Mouse (Mus musculus) frontal cortex, postnatal 14 days (tissue): ENCODE results near the gene Med7.
"Not testable (repeated sequence)": the region's sequence is repeated elsewhere in the genome, so short reads cannot be mapped to it uniquely, and the experiment has no call there.

Source experiments
- DNase-seq, 2 experiments: peaks; one replicate each; pipeline ENCODE4 v3.0.0; 2022; ENCODE audit warnings: low spot score in 2 of 2

Gene Med7

DNA sequence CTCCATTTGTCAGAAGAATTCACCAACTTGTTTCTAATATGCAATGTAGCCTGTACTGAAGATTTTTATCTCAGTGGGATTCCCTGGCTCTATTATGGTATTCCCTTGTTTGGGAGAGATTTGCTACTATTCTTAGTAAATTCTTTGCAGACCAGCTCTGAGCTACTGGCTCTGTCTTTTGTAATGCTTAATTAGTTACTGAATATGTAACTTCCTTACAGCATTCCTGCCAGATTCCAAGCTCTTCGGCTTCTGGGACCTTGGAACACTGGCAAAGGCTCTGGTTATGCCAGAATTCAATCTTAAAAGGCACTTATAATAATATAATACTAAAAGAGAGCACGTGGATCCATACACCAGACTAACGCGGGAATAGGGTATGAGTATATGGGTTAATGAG lies 8.6 kb upstream of the Med7 start:
- DNase-seq: not testable (repeated sequence)

DNA sequence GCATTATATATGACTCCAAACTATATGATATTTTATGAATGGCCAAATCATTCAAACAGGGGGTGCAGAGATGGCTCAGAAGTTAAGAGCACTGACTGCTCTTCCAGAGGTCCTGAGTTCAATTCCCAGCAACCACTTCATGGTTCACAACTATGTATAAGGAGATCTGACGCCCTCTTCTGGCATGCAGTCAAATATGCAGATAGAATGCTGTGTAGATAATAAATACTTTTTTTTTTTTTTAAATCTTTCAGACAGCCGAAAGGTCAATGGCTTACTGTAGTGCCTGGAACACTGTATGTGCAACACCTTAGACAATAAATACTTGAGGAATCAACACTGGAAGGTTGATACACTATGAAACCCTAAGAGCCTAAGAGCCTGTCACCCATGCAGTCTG lies 6.6 kb upstream of the Med7 start:
- DNase-seq: no peak

DNA sequence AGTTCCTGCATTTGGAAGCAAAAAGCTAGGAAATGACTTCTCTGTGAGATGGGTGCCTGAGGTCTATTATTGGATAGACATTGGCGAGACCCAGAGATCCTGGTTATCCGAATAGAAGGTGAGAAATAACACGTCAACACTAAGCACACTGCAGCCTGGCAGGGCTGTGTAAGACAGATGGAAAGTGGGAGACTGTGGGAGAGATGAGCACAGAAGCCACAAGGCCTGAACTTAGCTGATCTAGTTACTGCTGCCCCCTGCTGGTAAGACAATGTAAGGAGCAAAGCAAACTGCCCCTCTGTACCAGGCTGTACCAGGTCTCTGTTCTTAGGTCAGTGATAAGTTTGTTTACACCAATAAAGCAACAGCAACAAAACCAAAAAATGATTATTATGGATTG lies 5.6 kb upstream of the Med7 start:
- peak; percentile 67 to 74 for DNase-seq

DNA sequence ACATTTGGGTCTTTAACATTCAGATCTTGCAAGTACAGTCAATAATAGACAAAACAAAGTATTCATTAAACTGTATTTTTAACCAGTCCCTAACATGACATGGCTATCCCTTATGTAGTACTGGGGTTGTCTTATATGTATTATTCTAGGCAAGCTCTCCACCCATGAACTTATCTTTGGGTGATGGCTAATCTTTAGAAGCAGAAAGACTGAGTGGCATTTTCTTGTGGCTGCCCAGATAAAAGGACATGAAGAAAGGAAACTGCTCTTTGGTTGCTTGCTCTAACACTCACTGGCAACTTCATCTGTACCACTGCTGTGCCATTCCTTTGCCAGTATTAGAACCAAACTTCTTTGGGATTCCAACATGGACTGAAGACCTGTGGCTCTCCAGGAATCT lies 1.4 kb upstream of the Med7 start:
- no peak for DNase-seq

DNA sequence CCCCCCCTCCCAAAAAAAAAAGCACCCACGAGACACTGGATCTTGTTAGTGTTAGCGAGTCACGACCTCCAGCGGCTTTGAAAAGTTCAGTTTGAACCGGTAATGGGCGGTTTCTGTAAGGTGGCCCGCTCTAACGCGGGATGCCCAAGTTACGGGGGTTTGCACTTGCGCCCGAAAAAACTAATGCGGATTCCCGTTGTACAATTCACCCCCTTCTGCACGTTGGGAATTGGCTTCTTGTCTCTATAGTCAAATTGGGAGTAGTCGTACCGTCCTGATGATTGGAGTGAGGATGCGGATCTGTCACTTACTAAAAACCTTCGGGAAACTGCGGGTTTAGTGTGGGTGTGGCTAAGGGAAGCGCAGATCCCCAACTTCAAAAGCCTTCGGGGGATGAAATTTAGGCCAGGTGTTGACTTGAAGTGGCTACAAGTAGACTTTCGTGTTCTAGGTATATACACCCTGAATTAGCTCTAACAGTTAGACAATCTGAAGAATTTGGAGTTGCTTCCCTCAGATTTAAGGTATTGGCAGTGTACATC lies 805 bp downstream of the Med7 start:
- DNase-seq: peak in 1 of 2 experiments; percentile 6

DNA sequence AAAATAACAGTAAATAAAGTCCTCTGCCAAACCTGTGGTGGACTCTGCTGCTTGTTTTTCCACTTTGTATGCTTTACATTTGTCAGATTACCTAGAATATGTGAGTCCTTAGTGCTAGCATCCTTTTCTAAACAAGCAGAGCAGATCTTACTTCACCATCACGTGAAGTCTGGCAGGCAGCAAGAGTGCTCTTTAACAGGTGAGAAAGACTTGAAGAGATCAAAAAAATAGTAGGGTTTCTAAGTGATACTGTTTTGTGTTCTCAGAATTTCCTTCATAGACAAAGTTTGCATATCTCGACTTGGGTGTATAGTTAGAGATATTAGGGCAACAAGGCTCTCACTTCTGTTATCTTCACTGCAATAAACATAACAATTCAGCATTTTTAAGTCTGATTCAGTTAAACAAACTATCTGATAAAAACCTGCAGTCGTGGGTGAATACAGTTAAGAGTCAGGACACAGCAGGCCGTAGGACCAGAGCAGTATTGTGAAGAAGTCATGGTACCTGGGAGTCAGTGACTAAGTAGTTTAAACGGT lies 2.3 kb downstream of the Med7 start:
- no peak for DNase-seq

DNA sequence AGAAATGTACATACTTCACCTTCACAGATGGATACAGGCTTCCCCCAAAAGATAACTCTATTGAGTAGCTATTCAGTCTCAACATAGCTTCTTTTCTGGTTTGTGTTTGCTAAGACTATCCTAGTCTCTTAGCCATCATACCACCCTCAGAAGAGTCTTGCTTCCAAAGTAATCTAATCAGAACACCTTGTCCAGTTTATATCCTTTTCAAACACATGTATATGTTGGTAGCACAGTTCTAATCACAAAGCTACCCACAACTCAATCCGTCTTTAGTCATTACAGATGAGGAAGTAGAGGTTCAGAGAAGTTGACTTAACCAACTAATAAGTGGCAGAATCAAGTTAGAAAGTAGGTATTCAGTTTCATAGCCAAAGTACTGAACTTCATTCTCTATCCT lies 5.0 kb downstream of the Med7 start:
- no peak for DNase-seq

DNA sequence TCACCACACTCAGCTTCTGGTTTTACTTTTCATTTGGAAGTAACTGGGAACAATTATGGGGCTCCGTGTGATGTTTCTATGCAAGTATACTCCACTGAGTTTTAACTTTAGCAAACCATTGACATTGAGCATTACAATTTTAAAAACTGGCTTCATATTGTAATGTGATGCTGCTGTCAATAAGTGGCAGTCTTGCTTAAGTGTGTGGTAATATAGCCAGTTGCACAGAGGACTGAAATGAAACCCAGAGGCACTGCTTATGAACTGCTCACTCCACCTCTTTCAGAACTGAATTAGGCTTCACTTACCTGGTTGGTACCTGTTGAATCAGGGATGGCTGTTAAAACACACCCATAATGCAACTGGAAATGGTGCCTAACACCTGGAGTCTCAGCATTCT lies 6.4 kb downstream of the Med7 start:
- no peak for DNase-seq

DNA sequence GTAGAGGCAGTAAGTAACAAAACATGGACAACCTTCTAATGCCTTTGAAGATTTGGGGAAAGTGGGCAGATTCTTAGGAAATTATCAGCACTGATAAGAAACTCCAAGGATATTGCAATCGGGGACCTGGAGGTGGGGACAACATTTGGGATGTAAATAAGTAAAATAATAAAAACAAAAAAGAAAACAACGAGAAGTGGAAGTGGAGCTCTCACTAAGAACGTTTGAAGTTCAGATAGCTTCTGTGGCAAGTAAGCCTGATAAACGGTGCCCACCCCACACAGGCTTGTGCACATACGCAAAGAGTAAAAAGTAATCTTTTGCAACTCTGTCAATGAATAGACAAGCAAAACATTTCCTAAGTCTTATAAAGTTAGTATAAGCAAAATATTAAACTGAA lies 7.3 kb downstream of the Med7 start:
- DNase-seq: no peak

DNA sequence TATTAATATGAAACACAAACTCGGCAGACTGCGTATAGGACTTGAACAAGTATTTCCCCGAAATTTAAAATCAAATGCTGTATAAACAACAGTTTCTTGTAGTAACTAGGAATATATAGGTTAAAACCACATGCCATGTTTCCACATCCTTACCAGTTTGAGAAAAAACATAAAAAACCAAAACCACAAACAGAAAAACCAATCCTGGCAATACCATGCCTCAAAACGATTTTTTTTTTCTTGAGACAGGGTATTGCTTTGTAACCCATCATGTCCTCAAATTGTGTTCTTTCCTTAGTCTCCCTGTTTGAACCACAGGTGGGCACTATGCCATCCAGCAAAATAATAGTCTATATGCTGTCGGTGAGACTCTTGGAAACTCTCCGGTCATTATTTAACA lies 9.4 kb downstream of the Med7 start:
- no peak for DNase-seq

DNA sequence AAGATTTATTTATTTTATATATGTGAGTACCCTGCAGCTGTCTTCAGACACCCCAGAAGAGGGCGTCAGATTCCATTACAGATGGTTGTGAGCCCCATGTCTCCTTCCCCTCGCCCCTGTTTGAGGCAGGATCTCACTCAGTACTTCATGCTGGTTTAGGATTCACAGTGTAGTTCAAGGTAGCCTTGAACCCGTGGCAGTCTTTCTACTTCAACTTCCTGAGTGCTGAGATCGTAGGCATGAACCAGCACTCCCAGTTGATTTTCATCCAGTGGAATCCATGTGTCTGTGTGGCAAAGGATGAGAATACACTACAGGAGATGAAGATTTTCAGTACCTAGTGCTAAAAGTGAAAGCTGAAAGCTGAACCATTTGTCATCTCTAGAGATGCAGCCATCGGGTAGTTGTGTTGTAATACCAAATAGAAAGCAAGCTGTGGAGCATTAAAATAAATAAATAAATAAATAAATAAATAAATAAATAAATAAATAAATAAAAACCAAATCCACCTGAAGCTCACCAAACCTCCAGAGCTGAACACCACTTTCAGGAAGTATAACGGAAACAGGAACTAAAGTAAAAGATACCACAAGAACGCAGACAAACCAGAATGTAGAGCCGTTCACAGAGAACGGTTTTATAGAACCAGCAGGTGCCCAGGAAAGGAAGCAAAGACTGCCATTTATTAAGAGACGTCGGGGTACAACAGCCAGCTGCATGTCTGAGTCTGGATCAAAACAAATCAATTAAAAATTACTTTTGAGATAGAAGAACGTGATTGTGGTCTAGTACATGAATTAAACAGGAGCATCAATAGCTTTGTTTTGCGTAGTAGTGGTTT lies 11.1 kb downstream of the Med7 start:
- DNase-seq: no peak

DNA sequence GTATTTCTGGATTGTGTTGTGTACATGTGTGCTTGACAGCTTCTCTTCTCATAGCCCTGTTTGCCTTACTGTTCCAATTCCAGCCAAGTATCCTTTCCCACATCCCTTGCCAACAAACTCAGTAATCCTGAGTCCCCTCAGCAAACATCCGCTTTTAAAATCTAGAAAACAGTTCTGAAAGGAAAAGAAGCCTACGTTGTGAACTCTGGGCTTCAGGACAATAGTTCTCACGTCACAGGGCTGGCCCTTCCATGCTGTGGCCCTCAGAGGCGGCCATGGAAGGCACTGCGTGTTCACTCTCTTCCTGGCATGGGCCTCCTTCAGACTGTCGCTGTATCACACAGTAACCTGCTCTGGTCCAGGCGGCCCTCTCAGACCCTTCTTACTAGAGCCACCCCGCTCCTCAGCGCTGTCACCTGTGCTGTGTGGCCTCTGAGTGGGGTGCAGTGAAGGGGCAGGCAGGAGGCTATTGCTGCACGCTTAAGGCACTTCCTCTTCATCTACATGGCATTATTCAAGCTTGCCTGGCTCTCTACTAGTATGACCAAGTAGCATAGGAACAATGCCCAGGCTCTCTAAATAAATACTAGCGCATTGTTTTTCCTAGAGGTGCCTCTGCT lies 12.8 kb downstream of the Med7 start:
- DNase-seq: no peak

DNA sequence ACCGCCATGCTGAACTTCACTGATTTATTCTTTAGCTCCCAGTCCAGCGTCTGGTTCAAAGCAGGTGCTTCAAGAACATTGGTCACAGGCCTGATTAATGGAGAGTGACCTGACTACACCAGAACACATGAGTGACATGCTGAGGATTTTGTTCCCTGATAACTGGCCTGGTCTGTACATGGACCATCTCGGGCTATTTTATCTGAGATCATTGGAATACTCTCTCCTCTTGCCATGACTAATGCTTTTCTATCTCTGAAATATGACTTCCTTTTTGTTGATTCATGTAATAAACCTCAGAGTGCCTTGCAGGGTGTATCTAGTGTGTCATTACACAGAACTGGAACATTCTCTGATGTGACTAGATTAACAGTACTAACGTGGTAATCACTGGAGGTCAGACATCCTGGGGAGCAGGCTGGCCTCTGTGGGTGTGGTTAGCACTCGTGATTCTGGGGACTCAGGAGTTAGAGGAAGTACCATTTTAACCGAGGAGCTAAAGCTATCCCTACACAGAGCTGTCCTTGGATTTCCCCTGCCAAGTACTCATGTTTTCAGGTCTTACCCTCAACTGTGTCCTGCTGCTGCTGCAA lies 17.8 kb downstream of the Med7 start, which contains the start of gene Havcr2:
Gene Havcr2, plus strand, starts transcription at position 483 of the 593 bp plus-strand sequence.
- DNase-seq: no peak

DNA sequence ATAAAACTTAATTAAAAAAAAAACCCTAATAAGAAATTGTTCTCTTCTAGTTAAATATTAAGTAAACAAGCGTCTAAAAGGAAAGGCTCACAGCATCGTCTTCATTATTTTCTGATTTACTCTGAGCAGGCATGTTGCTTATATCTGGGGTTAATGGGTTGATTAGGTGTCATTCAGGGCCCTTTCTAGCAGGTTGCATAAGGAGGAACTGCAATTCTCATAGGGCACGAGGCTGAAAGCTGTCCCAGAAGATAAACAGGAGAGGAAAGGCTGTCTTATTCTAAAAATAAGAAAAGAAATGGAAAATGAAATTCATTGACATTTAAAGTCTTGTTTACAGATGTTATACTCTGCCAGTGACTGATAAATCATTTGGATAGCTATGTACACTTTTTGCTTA lies 23.2 kb downstream of the Med7 start:
- DNase-seq: no peak

DNA sequence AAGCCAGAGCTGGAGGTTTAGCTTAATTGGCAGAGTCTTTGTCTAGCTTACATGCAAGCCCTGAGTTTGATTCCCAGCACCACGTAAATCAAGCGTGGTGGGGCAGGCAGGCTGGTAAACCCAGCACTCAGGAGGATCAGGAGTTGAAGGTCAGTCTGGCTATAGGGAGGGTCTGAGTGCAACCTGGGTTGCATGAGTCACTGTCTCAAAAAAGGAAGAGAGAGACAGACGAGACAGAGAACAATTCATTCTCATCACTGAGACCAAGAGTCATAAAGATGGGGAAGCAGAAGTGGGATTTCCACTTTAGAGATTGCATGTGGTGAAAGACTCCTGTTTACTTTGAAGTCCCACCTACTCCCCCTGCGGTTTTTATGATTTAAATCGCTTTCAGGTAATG lies 24.6 kb downstream of the Med7 start:
- DNase-seq: no peak

DNA sequence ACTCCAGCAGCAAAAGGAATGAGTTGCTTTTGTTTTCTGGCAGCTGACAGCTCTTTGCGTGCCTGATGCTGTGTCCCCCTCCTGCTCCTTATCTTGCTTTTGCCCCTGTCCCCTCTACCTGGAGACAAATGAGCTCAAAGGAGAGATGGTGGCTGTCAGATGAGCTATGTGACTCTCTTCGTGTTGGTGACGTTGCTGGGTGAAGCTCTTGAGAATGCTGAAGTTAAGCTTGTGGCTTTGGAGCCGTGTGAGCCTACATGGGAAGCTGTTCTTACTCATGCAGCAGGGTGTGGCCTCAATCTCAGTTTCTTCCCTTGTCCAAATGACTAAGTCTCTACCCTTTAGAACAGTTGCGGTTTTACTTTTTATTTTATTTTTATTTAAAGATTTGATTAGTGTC lies 25.2 kb downstream of the Med7 start:
- no peak for DNase-seq

DNA sequence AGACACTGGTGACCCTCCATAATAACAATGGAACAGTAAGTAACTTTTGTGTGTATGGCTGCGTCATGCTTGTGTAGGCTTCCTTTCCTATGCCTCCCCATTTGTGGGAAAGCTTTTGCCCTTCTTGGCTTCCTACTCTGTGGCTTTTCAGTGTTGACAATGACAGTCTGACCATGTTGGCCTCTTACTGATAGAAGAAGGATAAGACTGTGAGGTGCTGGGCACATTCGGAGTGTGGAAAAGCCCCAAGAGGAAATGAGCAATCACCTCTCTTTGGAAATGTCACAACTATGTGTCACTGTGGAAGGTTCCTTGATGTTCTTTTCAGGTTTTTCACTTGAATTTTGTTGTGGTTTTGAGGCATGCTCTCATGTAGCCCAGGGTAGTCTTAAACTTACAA lies 30.2 kb downstream of the Med7 start:
- DNase-seq: no peak

DNA sequence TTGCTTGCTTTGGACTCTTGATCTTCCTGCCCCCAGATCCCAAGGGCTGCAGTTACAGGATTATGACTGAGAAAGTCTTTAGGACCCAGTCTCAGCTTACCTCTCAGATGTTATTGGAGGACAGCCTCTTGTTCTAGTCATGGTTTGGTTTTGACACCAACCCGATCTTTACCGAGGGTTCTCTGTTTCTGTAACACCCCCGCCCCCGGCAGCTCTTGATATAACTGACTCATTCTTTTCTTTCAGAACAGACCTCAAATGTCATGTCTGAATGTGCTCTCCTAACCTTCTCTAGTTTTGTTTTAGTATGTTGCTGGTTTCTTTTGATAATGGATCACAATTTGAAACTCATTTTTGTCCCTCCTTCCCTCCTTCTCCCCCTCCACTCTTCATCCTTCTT lies 37.5 kb downstream of the Med7 start:
- DNase-seq: no peak

DNA sequence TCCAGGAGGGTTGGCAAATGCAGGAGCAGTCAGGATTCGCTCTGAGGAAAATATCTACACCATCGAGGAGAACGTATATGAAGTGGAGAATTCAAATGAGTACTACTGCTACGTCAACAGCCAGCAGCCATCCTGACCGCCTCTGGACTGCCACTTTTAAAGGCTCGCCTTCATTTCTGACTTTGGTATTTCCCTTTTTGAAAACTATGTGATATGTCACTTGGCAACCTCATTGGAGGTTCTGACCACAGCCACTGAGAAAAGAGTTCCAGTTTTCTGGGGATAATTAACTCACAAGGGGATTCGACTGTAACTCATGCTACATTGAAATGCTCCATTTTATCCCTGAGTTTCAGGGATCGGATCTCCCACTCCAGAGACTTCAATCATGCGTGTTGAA lies 42.6 kb downstream of the Med7 start:
- DNase-seq: no peak

DNA sequence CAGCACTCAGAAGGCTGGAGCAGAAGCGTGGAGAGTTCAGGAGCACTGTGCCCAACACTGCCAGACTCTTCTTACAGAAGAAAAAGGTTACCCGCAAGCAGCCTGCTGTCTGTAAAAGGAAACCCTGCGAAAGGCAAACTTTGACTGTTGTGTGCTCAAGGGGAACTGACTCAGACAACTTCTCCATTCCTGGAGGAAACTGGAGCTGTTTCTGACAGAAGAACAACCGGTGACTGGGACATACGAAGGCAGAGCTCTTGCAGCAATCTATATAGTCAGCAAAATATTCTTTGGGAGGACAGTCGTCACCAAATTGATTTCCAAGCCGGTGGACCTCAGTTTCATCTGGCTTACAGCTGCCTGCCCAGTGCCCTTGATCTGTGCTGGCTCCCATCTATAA lies 43.8 kb downstream of the Med7 start:
- no peak for DNase-seq

DNA sequence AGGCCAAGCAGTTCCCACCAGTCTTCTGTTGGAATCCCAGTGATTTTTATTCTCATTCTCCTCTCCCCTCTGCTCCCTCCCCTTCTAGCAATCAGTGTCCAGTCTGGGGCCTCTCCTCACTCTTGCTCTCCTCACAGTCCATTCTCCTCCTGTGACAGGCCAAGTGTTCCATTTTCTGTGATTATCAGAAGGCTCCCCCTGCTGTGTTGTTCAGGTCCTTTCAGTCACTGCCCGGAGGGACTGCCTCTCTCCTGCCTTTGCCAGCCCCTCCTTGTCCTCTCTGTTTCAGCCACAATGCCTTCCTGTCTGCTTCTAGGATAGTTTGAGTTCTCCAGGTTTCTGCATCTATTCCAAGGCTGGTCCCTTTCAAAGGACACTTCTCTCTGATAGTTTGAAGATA lies 51.5 kb downstream of the Med7 start:
- DNase-seq: no peak

DNA sequence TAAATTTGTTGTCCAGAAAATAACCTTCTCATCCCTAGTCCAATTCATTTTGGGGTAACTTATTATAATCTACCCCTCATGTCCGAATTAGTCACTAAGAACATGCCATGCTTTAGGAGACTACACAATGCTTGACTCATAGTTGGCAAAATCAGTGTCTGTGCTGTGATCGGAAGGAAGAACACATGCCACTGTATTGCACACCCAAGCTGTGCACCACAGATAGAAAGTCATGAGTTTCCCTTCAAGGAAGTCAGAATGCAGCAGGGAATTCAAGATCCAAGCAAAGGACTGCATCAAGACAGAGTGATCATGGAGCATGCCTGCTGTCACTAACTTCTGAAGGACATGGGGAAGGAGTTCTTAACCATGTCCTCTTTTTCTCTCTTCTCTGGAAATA lies 51.9 kb downstream of the Med7 start:
- DNase-seq: no peak
